Mouse (Mus musculus): ENCODE data around the gene Ebf1.

DNA sequence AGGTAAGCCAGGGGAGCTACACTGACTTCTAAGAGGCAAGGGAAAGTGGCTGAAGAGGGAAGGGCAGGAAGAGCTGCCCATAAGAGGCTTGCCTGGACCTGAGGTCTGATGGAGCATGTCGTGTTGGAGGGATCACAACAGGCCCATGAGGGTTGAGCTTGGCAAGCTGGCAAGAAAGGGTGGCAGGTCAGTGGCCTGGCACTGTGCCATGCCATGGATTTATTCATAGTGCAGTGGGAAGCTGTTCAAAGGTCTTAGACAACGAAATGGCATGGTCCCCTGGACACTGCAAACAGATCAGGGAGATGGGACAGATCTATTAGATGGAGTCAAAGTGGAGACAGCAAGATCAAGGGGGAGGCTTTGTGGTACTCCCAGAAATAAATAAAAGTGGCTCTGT lies 24.4 kb downstream of the Ebf1 start:
- TF ChIP-seq CTCF (IDR thresholded peaks at IDR 0.05; ENCODE audit: low read depth) (no peak), EP300 (IDR thresholded peaks at IDR 0.05; ENCODE audit: low read depth) (no peak)
